Mouse (Mus musculus) liver, adult 2 months (tissue): ENCODE measurements around the gene Dot1l. TPM values are rescaled to one million over a fixed set of nuclear protein-coding genes. Genes with fewer than 3 reads are reported as not detected.

Source experiments
- DNase-seq: peaks from one replicate; pipeline ENCODE4 v3.0.0-alpha.2; 2011; ENCODE audit warnings: low read depth, low spot score; ENCODE audit errors: extremely low read depth
- H3K27ac ChIP-seq: fragments of 200-500 bp; replicated peaks from 2 replicates; pipeline ENCODE4 v1.5.1; 2012; ENCODE audit warnings: low read depth, mild to moderate bottlenecking, control low read depth, inconsistent platforms, low read length; ENCODE audit not compliant: insufficient read depth
- H3K27me3 ChIP-seq: fragments of 200-500 bp; 2 replicates; pipeline ENCODE4 v1.6.1; 2012; ENCODE audit warnings: mild to moderate bottlenecking, moderate library complexity, low read length, inconsistent platforms; ENCODE audit not compliant: control insufficient read depth, insufficient read depth
- H3K36me3 ChIP-seq: fragments of 200-500 bp; 2 replicates; pipeline ENCODE4 v1.6.1; 2012; ENCODE audit warnings: low read length, inconsistent platforms; ENCODE audit not compliant: control insufficient read depth, insufficient read depth
- H3K4me1 ChIP-seq: fragments of 200-500 bp; 2 replicates; pipeline ENCODE4 v1.6.1; 2011; ENCODE audit warnings: low read length; ENCODE audit not compliant: control insufficient read depth, insufficient read depth
- H3K4me3 ChIP-seq: fragments of 200-500 bp; 2 replicates; pipeline ENCODE4 v1.5.1; 2011; ENCODE audit warnings: low read depth, mild to moderate bottlenecking, control low read depth, low read length, moderate library complexity; ENCODE audit not compliant: insufficient read depth
- H3K79me2 ChIP-seq: fragments of 200-500 bp; 2 replicates; pipeline ENCODE4 v1.6.1; 2012; ENCODE audit warnings: inconsistent platforms, mild to moderate bottlenecking, low read length, moderate library complexity; ENCODE audit not compliant: control insufficient read depth, insufficient read depth
- H3K9ac ChIP-seq: fragments of 200-500 bp; 2 replicates; pipeline ENCODE4 v1.6.1; 2012; ENCODE audit warnings: low read depth, mild to moderate bottlenecking, control low read depth, inconsistent platforms, low read length
- CTCF ChIP-seq: fragments of 200-500 bp; IDR thresholded peaks from 2 replicates; pipeline ENCODE4 v1.5.1; 2011; ENCODE audit warnings: low read depth, low read length, control low read depth
- POLR2A ChIP-seq: fragments of 200-500 bp; IDR thresholded peaks from 2 replicates; pipeline ENCODE4 v1.6.1; 2011; ENCODE audit warnings: low read length, control low read depth; ENCODE audit not compliant: insufficient read depth; ENCODE audit errors: extremely low read depth
- WGBS: fragments of 180-500 bp; shearing (Covaris S2); methylation state at CpG from one replicate; pipeline ENCODE4 v1.1.7; 2018; 5-methylcytosine and 5-hydroxymethylcytosine counted together
- polyA plus RNA-seq: library from polyadenylated mRNA; depleted of rRNA; stranded (reverse); fragments of >200 nt; gene quantifications from 2 replicates; pipeline ENCODE4 v1.2.3, GENCODE M21; 2012
- total RNA-seq: library from RNA; depleted of rRNA; stranded (reverse); fragments of >200 nt; gene quantifications from 2 replicates; pipeline ENCODE4 v1.2.3, GENCODE M21; 2014

Gene Dot1l
- total and polyA plus RNA-seq, 2 experiments = 2.4 to 14.8 TPM

DNA sequence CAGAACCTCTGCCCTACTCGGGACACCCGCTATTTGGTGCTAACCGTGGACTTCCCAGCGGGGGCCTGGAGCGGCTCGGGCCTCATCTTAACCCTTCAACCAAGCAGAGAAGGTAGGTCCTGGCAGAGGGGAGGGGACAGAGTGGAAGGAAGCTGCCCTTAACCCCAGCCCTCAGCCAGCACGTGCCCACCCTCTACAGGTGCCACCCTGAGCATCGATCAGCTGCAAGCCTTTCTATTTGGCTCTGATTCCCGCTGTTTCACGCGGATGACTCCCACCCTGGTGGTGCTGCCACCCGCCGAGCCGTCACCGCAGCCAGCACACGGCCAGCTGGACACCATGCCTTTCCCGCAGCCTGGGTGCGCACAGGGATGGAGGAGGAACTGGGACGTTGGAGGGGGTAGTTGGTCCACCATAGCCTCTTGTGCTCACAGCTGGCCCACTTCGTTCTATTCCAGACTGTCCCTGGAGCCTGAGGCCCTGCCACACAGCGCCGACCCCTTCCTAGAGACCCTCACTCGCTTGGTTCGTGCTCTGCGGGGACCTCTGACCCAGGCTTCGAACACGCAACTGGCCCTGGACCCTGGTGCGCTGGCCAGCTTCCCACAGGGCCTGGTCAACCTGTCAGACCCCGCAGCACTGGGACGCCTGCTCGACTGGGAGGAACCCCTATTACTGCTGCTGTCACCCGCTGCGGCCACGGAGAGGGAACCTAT lies 51.5 kb downstream of the Dot1l start:
- Histone ChIP-seq H3K79me2 (no peaks in the 10 kb centered on the region), H3K9ac (no peak overlapping the region; the same call in 1 of the 2 replicates), H3K4me3 (peak overlapping the region; percentile 50; the same call in 1 of the 2 replicates), H3K27ac (no peak overlapping the region), H3K36me3 (peaks cover 2% of the 10 kb centered on the region; the same call in 1 of the 2 replicates), H3K27me3 (no peaks in the 10 kb centered on the region; the same call in 1 of the 2 replicates), H3K4me1 (peaks cover 5% of the 10 kb centered on the region)
- 59% methylated on average over 34 of the region's 34 CpGs for WGBS
- TF ChIP-seq POLR2A = no peak
- TF ChIP-seq CTCF = no peak
- no peak for DNase-seq

GRCm38 (mm10) chr10:80807057-80807627 lies 52.1 kb downstream of the Dot1l start:
- no peak overlapping the region for H3K27ac ChIP-seq
- H3K4me3 ChIP-seq = peak overlapping the region; percentile 50
- TF ChIP-seq POLR2A (no peak), CTCF (no peak)
- H3K4me1 ChIP-seq = peaks cover 5% of the 10 kb centered on the region
- DNase-seq = peak; percentile 57
- WGBS = 8% methylated on average over 58 of the region's 58 CpGs
- H3K79me2 ChIP-seq = no peaks in the 10 kb centered on the region
- no peaks in the 10 kb centered on the region; the same call in 1 of the 2 replicates for H3K27me3 ChIP-seq
- H3K36me3 ChIP-seq = peaks cover 2% of the 10 kb centered on the region; the same call in 1 of the 2 replicates
- H3K9ac ChIP-seq = peak overlapping the region; percentile 81

DNA sequence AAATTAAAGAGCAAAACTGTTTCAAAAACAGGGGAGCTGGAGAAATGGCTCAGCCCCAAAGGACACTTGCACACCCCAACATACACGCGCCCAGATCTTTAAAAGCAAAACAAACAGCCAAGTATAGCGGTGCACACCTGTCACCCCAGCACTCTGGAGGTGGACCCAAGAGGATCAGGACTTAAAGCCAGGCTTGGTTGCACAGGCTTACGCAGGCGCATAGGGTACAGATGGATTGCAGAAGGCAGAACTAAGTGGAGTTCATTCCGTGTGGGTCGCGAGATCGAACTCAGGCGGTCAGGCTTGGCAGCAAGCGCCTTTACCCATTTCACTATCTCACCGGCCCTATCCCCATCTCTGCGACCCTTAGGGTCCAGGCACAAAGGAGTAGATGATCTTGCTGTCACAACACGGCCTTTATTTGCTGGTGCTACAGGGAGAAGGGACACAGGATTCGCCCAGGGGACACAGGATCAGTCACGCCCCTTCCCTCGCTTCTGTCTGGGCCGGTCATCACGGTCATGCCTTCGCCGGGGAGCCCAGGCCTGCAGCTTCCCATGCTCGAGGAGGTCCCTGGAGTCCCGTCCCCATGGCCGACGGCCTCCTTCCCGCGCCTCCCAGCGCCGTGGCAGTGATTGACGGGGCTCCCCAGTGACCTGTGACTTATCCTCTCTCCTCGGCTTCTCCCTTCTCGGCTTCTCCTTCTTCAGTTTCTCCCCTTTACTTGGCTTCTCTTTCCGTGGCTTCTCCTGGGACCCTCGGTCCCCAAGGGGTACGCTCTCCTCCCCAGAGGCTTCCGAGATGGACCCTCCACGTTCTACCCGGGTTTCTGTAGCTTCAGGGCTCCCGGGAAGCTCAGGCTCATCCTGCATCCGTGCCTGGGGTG lies 53.3 kb downstream of the Dot1l start:
- Histone ChIP-seq H3K4me1 (peaks cover 5% of the 10 kb centered on the region), H3K36me3 (no peaks in the 10 kb centered on the region; the same call in 1 of the 2 replicates), H3K9ac (no peak overlapping the region), H3K27ac (no peak overlapping the region), H3K27me3 (no peaks in the 10 kb centered on the region; the same call in 1 of the 2 replicates), H3K4me3 (no peak overlapping the region), H3K79me2 (no peaks in the 10 kb centered on the region)
- no peak for TF ChIP-seq POLR2A
- TF ChIP-seq CTCF = no peak
- DNase-seq = no peak
- 28% methylated on average over 40 of the region's 40 CpGs for WGBS

DNA sequence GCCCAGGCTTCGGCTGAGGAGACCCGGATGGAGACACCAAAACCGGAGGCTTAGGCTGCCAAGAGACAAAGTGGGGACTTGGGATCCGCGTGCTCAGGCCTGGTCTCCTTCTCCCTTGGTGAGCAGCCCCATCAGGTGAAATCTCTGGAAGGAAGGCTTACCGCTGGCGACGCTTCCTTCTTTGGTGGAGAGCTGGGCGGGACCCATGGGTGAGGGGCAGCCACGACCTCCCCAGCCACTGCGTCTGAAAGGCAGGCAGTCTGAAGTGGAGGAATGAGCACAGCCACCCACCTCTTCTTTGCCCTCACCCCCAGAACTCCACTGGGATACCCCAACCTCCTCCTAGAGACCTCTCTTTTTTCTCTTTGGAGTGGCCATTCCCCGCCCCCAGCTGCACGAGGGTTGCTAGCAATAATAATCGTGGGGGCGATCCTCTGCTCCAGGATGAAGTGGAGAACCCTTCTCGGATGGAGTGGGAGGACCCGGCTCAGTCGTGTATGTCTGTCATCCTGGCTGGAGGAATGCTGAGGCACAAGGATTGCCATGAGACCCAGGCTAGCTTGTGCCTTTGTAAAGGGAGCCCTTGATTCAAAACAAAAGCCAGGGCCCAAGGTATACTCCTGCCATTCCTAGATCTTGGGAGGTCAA lies 54.1 kb downstream of the Dot1l start:
- no peak overlapping the region for H3K4me3 ChIP-seq
- peaks cover 5% of the 10 kb centered on the region for H3K4me1 ChIP-seq
- no peak overlapping the region for H3K9ac ChIP-seq
- DNase-seq = no peak
- no peak for TF ChIP-seq CTCF
- TF ChIP-seq POLR2A = no peak
- H3K27ac ChIP-seq = no peak overlapping the region
- no peaks in the 10 kb centered on the region for H3K36me3 ChIP-seq
- WGBS = 33% methylated on average over 18 of the region's 18 CpGs
- no peaks in the 10 kb centered on the region for H3K79me2 ChIP-seq
- H3K27me3 ChIP-seq = no peaks in the 10 kb centered on the region; the same call in 1 of the 2 replicates

- Histone ChIP-seq H3K27ac (no peak overlapping the region), H3K4me3 (no peak overlapping the region), H3K9ac (no peak overlapping the region), H3K4me1 (peaks cover 5% of the 10 kb centered on the region), H3K27me3 (no peaks in the 10 kb centered on the region; the same call in 1 of the 2 replicates), H3K79me2 (no peaks in the 10 kb centered on the region), H3K36me3 (no peaks in the 10 kb centered on the region)
- DNase-seq = no peak
- WGBS = 26% methylated on average over 20 of the region's 20 CpGs
- no peak for TF ChIP-seq POLR2A
Measured at GRCm38 (mm10) chr10:80810084-80810483, 55.1 kb downstream of the Dot1l start.
